Mouse (Mus musculus) hematopoietic stem cell, adult 5-6 weeks (primary cell): ENCODE measurements around the gene 4931414P19Rik. TPM values are rescaled to one million over a fixed set of nuclear protein-coding genes. Genes with fewer than 3 reads are reported as not detected.

Experiments
- ATAC-seq, 2 experiments: fragments of 125-278 bp in 1 of 2; replicated peaks in 1 of 2; 2 replicates each; pipeline ENCODE4 v1.8.0; 2016 to 2017; ENCODE audit warnings: inconsistent platforms in 2 of 2, mild to moderate bottlenecking in 2 of 2, moderate number of reproducible peaks in 2 of 2, low read depth in 1 of 2, moderate TSS enrichment in 1 of 2; ENCODE audit not compliant: low FRiP score in 2 of 2, poor library complexity in 2 of 2, severe bottlenecking in 2 of 2, insufficient read depth in 1 of 2, low TSS enrichment in 1 of 2
- total RNA-seq: library from RNA; stranded (forward); fragments of 172-1452, 232-1000 nt; gene quantifications from 2 replicates; pipeline ENCODE4 v1.2.3, GENCODE M21; 2017

Gene 4931414P19Rik
- total RNA-seq, 1 experiment from 2014 or later = 3.8 TPM

GRCm38 (mm10) chr14:54602613-54603012, 3.2 kb downstream of the 4931414P19Rik start:
- no peak for ATAC-seq

- ATAC-seq = no peak
These were observed 4.2 kb downstream of the 4931414P19Rik start for GRCm38 (mm10) chr14:54601601-54602000.

GRCm38 (mm10) chr14:54597084-54597483, 8.7 kb downstream of the 4931414P19Rik start:
- no peak for ATAC-seq

GRCm38 (mm10) chr14:54594631-54595414, 11.0 kb downstream of the 4931414P19Rik start:
- no peak for ATAC-seq

- ATAC-seq = no peak
These were observed 11.7 kb downstream of the 4931414P19Rik start for GRCm38 (mm10) chr14:54594055-54594454.

GRCm38 (mm10) chr14:54592319-54592934, 13.4 kb downstream of the 4931414P19Rik start:
- ATAC-seq = peak; percentile 74; a peak in 2 of 4 replicates

GRCm38 (mm10) chr14:54591056-54591455, 14.7 kb downstream of the 4931414P19Rik start:
- no peak for ATAC-seq

GRCm38 (mm10) chr14:54583681-54584338, 22.0 kb downstream of the 4931414P19Rik start:
- ATAC-seq = peak; percentile 53 to 64; a peak in 1 of 4 replicates

- no peak for ATAC-seq
These were observed 23.3 kb downstream of the 4931414P19Rik start for GRCm38 (mm10) chr14:54582536-54582935.

- ATAC-seq = 0 out of 4 replicates have a peak, but pooled peaks of 1 of the 2 experiments have one; percentile 26
These were observed 26.2 kb downstream of the 4931414P19Rik start for GRCm38 (mm10) chr14:54579638-54580037.

- ATAC-seq = peak; percentile 63 to 76
These were observed 27.7 kb downstream of the 4931414P19Rik start for GRCm38 (mm10) chr14:54578063-54578462.

GRCm38 (mm10) chr14:54577089-54577982, 28.5 kb downstream of the 4931414P19Rik start, which contains the start of gene Ajuba:
Gene Ajuba, minus strand, starts transcription at chr14:54577558.
- ATAC-seq = peak; percentile 31 to 61; a peak in 2 of 4 replicates

- no peak for ATAC-seq
These were observed 29.3 kb downstream of the 4931414P19Rik start for GRCm38 (mm10) chr14:54576241-54577088.

GRCm38 (mm10) chr14:54575631-54576030, 30.2 kb downstream of the 4931414P19Rik start:
- no peak for ATAC-seq

- no peak for ATAC-seq
These were observed 30.8 kb downstream of the 4931414P19Rik start for GRCm38 (mm10) chr14:54575031-54575430.

GRCm38 (mm10) chr14:54574253-54574652, 31.5 kb downstream of the 4931414P19Rik start:
- ATAC-seq = no peak
